Mouse (Mus musculus): ENCODE measurements at regions not wholly inside any gene's neighbourhood (a gene's known extent, or its start where the extent isn't known, plus 50 kb on each side); places are given as distances from the start of the nearest gene placed in this dataset.

DNA sequence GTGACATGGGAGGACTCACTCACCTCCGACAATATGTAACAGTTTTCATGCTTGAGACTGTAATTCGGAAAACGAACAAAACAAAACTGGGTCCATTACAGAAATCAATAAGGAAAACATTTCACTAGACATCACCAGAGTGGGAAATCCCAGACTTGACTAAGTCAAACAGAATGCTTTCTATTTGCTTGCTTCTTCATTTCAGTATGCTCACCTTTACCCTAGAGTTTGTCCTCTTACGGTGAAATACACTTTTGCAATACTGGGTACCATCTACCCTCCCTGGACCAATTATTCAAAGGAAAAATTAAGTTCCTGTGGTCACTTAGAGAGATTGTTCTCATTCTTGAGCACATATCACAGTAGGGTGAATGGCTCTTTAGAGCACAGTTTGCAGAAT, 613.4 kb upstream of the 4930412O13Rik start:
- DNase-seq, result no peak

DNA sequence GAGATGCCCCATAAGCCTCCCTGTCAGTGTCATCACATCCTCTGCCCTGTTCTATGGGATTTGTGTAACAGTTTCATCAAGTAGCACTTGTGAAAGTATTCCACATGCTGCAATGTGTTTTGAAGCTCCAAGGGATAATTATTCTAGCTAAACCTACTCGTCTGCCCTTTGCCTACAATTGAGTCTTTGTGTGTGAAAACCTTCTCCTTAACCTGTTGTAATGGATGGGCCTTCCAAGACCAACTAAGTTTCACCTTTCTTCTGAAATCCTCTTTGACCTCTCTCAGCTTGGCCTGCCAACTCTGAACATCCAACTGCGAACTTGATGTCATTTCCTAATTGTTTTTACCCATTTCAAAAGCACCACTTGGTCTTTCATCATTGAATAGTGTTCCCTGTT, 597.6 kb upstream of the 4930412O13Rik start:
- no peak for DNase-seq

DNA sequence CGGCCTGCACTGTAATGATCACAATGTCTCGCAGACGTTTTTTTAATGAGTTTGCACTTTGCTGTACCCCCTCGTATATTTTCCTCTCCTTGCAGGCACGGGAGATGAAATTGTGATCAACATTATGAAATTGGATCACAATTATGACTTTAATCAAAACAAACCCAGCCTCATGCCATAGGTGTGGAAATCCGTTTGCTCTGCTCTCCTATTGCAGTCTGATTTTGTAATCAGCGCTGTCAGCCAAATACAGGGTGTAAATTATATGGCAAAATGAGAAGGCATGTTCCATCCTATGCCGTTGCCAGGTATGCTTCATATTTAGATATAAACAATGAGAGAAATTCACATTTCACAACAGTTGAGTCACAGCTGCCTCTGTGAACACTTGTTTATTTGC, 595.3 kb upstream of the 4930412O13Rik start:
- no peak for DNase-seq

DNA sequence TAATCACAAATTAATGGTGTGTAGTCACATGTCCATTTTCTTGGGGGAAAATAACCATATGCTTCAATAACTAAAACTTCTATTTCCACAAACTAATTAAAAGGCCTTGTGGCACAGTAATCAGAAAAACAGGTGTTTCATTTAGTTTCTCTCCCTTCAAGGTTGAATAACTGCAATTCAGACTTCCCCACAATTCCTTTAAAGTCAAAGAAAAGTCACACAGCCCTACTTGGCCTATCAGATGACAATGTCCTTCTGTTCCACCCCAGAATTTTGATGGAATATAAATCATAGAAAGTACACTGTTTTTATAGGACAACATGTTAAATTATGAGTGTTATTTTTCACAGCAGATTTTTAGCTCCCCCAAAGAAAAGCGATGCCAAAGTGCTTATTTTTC, 594.0 kb upstream of the 4930412O13Rik start:
- no peak for DNase-seq

DNA sequence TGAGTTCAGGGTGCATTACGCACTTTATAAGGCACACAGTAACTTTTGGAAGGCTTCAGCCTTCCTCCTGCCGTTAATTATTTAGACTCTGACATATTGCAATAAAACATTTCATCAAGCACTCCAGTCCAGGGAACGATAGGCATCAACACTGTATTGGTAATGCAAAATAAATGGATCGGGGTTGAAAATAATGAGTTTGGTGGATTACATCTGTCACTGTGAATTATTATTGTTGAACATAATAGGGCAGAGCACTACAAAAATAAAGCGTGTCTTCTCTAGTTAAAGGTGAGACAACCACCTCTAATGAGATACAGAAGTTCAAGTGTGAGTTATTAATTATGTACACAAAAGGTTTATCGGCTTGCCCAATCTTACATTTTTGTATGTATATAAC, 593.4 kb upstream of the 4930412O13Rik start:
- no peak for DNase-seq

DNA sequence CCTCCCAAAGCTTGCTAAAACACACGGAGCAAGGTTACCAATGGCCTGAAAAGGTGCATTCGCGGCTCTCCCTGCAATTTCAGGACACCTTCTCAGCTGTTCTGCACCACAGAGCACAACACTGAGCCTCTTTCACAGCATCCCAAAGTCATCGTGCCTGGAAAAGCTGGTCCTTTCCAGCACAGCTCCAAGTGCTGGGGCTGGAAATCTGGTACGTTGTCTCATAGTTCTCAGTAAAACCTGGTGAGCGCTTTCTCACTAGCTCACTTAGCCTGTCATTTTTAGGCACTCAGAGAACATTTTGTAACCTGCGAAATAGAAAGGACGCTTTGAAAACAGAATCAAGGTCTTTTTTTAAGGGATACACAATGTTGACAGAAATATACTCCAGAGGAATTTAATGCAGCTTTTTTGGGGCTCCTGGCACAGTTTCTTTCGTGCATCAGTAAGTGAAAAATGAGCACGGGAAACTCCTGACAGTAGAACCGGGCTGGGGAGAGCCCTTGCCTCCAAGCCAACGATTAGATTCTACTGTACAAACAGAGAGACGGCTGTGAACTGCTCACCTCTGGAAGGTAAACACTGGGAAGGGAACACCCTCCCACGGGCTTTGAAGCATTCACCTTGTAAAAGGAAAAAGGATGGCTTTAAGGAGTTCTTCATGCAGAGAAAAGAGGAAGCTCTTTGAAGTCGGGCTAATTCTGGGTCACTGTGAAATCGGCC, 549.3 kb upstream of the 4930412O13Rik start:
- no peak for DNase-seq

DNA sequence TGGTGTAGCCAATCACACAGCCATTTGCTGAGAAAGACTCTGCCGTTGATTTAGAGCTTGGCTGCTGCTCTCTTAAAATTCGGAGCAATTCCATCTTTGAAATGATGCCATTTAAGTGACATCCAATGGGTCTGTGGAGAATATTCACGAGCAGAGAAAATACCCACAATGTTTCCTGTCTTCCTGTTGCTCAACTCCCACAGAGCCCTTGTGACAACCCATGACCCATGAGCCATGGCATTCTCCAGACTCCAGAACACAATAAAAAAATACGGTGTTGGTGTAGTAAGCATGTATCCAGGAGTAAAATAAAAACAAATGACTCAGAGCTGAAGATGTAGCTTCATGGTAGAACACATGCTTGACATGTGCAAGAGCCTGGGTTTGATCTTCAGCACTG, 532.1 kb upstream of the 4930412O13Rik start:
- no peak for DNase-seq

DNA sequence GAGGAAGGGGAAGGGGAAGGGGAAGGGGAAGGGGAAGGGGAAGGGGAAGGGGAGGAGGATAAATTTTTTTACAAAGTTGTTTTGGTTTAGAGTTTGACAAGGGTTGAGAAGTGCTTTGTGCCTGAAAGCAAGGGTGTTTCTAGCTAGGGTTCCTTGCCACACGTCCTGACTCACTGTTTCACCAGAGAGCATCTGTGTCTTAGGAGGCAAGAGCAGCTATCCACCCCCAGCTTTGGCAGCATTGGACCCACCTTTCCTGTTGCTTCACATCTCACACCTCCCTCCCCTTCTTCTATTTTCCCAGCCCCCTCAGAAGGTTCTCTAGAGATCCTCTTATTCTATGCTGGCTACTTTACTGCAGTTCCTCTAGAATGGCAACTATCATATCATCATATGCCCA, 531.1 kb upstream of the 4930412O13Rik start:
- DNase-seq, result no peak

DNA sequence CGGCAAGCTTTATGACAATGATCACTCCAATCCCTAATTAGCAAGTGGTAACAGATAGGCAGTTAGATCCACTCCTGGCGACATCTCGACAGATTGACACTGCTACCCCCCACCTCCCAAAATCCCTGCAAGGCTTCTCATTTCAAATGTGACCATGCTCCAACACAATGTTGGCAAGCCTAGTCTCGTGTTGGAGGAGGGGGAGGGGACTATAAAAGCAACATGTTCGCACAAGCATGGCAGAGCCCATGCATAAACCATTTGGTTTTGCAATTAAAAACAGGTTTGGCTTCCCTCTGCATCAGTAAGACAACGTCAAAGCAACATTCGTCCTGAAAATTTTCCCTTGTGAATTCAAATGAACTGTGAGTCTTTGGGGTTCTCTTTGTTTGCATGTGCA, 528.9 kb upstream of the 4930412O13Rik start:
- DNase-seq, result no peak

DNA sequence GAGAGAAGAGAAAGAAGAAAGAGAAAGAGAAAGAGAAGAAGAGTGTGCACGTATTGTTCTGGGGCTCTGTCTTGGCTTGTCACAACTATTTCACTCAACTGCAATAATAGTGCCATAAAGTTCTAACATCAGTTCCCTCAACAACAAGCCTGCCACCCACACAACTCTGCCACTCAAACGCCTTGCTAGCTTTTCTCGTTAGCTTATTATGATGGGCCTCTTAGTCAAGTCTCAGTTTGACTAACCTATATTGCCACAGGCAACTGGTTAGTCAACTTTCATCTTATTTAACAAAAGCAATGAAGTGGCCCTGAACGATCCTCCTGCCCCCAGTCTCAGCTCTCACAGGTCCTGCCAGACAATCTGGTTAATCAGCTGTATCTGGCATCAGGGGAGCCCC, 521.0 kb upstream of the 4930412O13Rik start:
- DNase-seq, result no peak

DNA sequence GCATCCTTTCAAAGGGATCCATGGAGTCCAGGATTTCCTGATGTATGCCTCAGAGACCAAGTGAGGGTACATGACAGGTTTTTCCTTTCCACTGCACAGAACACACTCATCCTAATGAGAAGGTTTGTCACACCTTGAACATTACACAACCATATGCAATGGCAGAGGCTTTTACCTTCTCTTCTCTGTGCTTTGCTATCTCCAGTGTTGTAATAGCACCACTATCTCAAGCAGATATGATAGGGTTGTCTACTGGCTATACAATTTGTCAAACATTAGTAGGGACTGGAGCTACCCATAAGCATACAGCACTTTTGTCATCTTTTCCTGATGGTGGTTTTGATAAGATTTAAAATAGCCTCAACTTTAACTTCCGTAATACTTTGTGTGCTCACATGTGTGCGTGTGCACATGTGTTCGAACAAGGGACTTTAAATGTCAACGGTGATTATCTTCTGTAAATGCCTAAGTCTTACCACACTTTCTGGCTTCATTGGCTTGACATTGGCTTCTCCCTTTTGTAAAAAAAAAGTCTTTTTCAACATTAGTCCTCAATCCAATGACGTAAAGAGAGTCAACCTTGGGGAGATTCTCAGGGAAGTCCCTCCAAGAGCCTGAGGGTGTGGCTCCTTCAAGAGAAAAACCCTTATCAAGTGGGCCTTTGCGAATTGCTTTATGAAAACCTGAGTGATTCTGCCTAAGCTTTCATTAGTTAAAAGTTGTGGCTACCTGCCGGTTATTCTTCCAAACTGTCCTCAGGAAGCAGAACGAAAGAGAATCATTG, 513.1 kb upstream of the 4930412O13Rik start:
- no peak for DNase-seq

DNA sequence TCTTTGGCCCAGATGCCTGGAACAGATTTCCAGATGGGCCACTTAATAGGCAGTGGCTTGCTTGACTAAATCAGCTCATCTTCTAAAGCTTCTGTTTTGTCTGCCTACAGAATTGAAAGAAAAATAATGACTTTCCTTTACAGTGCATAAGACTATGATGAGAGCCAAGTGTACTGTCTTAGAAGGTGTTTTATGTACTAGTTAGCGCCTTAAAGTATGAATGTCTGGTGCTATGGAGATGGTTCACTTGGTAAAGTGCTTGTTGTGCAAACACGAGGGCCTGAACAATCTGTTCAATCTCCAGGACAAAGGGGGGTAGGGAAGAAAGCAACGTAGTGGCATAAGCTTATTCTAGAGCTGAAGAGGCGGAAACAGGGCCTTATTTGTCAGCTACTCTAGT, 511.5 kb upstream of the 4930412O13Rik start:
- no peak for DNase-seq

DNA sequence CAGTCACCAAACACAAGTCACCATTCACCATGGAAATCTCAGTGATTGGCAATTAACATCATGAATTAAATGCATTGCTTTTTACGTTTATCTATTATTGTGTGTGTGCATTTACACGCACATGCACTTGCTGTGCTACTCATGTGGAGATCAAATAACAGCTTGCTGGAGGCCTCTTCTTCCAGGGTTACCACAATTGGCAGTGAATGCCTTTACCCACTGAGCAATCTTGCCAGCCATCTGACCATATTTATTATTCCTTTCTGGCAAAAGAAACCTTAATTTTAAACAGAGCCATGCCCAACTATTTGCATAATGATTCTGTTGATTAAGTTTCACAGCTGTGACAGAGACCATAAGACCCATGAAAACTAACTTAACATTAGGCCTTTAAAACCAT, 494.5 kb upstream of the 4930412O13Rik start:
- no peak for DNase-seq

DNA sequence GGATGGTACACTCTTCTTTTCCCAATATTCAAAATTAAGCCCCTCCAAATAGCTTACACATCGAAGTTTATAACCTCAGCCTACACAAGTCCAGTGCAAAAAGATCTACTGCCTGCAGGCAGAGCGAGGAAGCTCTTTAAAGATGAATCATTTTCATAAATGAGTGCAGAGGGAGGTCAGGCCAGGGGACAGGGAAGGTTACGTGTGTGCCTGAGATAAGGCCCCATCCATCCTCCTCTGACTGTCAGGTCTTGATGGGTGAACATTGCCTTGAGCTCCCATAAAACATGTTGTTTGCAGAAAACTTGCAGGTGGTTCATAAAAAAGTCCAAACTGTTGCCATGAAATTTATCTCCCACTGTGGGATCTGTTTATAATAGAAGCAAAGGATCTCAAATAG, 493.0 kb upstream of the 4930412O13Rik start:
- no peak for DNase-seq

DNA sequence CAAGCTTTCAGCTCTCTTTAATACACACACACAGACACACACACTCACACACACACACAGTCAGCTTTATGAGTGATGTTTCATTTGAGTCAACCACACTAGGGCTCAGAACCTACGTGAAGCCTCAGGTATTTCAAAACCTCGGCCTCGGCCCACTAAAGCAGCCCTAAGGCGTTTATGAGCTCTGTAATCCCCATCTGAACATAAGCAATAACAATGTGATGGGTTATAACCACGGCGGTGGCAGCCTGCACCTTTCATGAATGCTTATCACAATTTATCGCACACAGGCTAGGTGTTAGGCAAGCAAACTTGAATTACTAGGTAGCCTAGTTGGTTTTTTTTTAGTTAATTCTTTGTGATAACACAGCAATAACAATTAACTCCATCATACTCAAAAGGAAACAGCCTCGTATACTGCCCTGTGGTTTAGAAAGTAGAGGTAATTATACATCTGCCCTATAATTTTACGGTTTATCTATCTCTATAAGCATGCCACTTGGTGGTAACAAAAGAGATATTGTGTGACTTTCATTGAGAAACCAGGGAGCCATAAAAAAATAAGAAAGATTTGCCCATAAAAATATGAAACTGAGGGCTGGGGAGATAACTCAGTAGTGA, 485.6 kb upstream of the 4930412O13Rik start:
- DNase-seq, result no peak

DNA sequence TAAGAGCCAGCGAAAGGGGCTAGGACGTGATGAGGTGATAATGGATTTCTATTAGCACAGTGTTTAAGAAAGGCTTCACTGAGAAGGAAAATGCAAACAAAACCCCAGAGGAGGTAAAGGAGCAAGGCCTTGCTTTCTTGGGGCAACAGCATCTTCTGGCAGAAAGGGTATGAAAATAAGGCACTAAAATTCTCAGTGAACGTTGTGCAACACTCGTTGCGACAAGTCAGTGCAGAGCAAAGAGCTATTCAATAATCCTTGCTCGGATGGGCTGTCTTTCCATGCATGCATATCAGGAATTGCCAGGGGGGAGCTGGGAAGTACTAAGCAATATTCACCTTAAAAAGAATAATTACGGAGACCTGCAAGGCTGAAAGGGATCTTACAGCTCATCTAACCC, 479.6 kb upstream of the 4930412O13Rik start:
- no peak for DNase-seq

DNA sequence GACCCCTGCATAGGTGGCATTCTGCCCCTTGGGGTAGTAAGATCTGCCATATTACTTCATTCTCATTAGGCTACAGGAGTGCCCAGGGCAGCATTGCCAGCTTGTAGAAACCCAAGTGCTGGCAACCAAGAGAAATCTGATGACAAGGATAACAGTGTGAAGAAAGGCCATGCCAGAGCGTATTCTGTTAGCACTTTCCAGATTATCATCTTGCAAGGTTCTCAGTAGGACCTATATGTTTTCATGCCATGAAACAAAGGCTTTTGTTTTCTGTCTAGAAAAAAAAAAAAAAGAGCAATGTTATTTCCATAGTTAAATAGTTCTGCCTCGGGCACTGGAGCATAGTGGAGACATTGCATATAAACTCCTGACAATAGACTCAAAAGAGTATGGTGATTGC, 478.8 kb upstream of the 4930412O13Rik start:
- DNase-seq, result no peak

DNA sequence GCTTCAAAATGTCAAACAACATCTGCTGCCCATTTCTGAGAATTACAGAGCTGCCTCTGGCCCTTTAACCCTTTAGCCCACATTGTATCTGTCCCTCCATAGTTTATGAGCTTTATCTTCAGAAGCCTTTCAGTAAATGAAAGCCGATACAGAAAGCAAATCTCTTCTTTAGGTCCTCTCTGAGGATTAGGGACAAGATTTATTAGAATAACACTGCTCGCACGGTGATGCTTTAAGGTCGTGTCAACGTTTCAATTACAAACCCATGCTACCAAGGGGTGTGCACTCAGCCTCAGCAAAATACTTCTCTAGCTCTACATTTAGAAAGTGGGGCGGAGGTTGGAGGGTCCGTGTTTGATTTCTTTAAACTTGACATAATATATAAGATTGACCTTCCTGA, 472.0 kb upstream of the 4930412O13Rik start:
- no peak for DNase-seq

DNA sequence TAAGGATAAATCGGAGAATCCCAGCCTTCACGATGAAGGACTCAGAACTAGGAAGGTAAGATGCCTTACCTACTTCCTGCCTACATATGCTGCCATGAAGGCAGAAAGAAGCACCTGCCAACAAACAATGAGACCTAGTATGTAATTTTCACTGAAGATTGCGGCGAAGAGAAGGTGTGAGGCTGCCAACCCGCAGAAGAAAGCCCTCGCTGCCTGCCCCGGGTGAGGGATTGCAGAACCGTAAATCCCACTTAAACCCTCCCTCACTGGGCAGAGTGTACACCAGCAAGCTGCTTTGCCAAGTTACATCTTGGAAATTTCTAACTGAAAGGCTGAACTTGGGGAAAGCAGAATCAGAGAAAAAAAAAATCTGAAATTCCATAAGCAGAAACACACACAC, 458.4 kb upstream of the 4930412O13Rik start:
- DNase-seq, result no peak

DNA sequence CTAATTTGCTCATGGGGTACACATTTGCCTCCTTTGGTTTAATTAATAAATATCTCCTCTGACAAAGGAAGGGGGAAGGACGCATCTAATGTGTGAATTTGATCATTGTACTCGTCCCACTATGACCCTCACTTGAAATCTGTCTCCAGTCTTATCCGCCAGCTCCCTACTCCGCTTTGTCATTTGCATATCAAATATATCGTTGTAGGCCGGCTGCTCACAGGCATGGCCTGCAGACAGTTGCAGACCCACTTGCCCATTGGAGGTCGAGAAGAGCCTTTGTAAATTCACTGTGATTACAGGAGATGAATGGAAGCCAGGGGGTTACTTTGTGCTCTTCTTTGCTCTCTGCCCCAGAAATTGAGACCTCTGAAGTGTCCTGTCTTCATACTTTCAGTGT, 457.5 kb upstream of the 4930412O13Rik start:
- DNase-seq, result no peak

DNA sequence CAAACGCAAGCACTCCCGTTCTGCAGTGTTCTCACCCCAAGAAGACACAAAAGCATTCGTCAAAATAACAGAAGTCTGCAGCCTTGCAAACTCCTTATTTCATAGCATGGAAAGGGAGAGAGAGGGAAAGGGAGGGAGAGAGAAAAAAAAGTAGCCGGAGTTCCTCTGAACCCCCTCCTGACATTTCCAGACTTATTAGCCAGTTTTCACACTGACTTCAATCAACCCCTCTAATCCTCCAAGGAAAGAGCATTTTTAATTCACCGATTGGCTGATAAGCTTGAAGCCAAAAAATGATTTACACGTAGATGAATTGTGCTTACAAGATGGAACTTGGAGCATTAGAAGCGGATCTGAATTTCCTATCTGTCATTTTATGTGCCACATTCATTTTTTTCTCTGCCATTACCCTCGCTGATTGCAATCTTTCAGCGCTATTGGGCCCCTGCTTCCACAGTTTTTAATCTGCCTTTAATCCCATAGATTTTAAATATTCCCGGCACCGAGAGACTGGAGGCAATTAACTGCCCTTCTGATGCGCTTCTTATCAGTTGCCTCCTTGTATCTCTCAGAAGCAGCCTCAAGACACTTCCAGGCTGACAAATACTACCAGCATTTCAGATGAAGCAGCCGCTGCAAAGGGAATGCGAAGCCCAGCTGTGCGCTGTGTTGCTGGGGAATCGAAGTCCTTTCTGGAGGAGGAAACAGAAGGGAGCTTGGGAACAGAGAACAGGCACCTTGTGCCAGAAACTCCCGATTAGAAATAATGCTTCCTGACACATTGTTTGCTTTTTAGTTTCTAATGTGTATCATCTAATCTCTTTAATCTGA, 447.7 kb upstream of the 4930412O13Rik start:
- DNase-seq, result no peak

DNA sequence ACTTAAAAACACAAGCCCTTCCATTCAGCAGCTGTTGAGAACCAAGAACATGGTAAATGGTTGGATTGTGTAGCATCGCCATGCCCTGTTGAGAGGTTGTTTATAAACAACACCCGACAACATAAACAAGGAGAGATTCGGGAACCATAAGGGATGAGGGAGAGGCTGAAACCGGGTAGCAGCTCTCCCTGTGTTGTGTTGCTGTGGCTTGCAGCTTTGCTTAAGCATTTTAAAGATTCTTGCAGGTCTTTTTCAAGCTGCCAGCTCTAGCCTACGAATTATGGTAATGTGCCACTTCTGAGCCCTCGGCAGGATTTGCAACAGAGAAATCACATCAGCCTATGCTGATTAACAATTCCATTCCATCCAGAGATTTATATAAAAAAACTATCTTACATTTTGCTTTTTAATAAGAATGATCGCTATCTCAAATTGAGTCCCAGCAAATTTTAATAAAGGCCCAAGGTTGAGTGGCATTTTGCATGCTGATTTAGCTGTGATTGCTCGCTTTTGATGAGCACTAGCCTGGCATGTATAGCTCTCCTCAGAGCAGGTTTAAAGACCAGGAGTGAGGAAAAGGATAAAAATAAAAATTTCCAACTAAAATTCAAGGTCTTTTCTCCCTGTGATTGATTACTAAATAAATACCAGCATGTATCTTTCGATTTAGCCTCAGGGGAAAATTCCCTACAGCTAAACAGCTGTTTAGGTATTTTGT, 445.7 kb upstream of the 4930412O13Rik start:
- DNase-seq, result no peak

DNA sequence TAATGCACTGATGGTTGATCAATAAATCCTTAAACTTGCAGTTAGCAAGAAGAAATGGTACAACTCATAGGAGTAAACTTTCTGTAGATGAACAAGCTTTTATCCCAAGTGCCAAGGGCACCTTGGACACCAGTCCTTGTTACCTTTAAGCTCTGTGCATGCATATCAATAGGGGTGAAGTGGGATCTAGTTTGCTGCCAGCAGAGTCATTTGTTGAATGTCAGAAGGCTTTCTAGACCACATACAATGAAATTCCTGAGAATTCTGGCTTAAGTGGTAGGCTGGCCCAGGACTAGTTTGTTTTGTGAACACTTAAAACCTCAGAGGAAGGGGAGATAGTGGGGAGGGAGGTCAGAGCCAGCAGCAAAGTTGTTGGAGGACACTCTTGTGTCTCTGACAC, 437.9 kb upstream of the 4930412O13Rik start:
- no peak for DNase-seq

All from spleen, adult 18-20 months (tissue).